Mouse (Mus musculus): ENCODE results near the gene Orc2. TPM values are rescaled to one million over a fixed set of nuclear protein-coding genes. Genes with fewer than 3 reads are reported as not detected.

Orc2 gene
- polyA plus RNA-seq, 1 experiment from 2014 or later, result 33.3 TPM

GRCm38 (mm10) chr1:58422879-58423278 is 82.0 kb downstream of the Orc2 start:
- Histone ChIP-seq H3K4me2 (peak overlapping the region; percentile 72), H3K27me3 (no peaks in the 10 kb centered on the region), H3K27ac (peak overlapping the region; percentile 98), H3K9ac (peak overlapping the region; percentile 99), H3K9me3 (replicated peaks) (no peaks in the 10 kb centered on the region), H3K36me3 (peaks cover 33% of the 10 kb centered on the region), H3K4me3 (replicated peaks) (peak overlapping the region; percentile 89), H3K4me1 (peaks cover 26% of the 10 kb centered on the region)
- peak; percentile 63 for ATAC-seq (replicated peaks; ENCODE audit: low FRiP score)
- 4% methylated on average over 13 of the region's 13 CpGs for WGBS

- ATAC-seq (replicated peaks; ENCODE audit: low FRiP score), result no peak
- peak overlapping the region; percentile 1; the same call in 1 of the 2 replicates for H3K4me3 ChIP-seq (replicated peaks)
- H3K9me3 ChIP-seq (replicated peaks), result no peaks in the 10 kb centered on the region
- WGBS, result 54% methylated on average over 7 of the region's 7 CpGs
- no peak overlapping the region for H3K9ac ChIP-seq
- H3K4me1 ChIP-seq, result peaks cover 26% of the 10 kb centered on the region
- H3K27me3 ChIP-seq, result no peaks in the 10 kb centered on the region
- H3K4me2 ChIP-seq, result peak overlapping the region; percentile 27; the same call in 1 of the 2 replicates
- H3K27ac ChIP-seq, result no peak overlapping the region
- peaks cover 50% of the 10 kb centered on the region for H3K36me3 ChIP-seq
These were observed 83.9 kb downstream of the Orc2 start for GRCm38 (mm10) chr1:58420961-58421360.

- Histone ChIP-seq H3K27ac (no peak overlapping the region), H3K9ac (no peak overlapping the region), H3K27me3 (no peaks in the 10 kb centered on the region), H3K9me3 (replicated peaks) (no peaks in the 10 kb centered on the region), H3K4me1 (peaks cover 26% of the 10 kb centered on the region), H3K36me3 (peaks cover 59% of the 10 kb centered on the region), H3K4me3 (replicated peaks) (no peak overlapping the region), H3K4me2 (no peak overlapping the region)
- 90% methylated on average over 10 of the region's 10 CpGs for WGBS
- ATAC-seq (replicated peaks; ENCODE audit: low FRiP score), result no peak
These were observed 84.9 kb downstream of the Orc2 start for GRCm38 (mm10) chr1:58420032-58420431.

- no peak for ATAC-seq (replicated peaks; ENCODE audit: low FRiP score)
- Histone ChIP-seq H3K27me3 (no peaks in the 10 kb centered on the region), H3K9ac (no peak overlapping the region), H3K9me3 (replicated peaks) (no peaks in the 10 kb centered on the region), H3K36me3 (peaks cover 88% of the 10 kb centered on the region), H3K27ac (no peak overlapping the region), H3K4me2 (no peak overlapping the region), H3K4me3 (replicated peaks) (no peak overlapping the region), H3K4me1 (peaks cover 9% of the 10 kb centered on the region; the same call in 1 of the 2 replicates)
- 93% methylated on average over 2 of the region's 2 CpGs for WGBS
These were observed 88.9 kb downstream of the Orc2 start for GRCm38 (mm10) chr1:58416048-58416447.

- H3K4me3 ChIP-seq (replicated peaks), result no peak overlapping the region
- WGBS, result 16% methylated on average over 1 of the region's 1 CpGs
- no peaks in the 10 kb centered on the region for H3K27me3 ChIP-seq
- H3K4me2 ChIP-seq, result no peak overlapping the region
- peaks cover 91% of the 10 kb centered on the region for H3K36me3 ChIP-seq
- 0 out of 2 replicates have a peak, but pooled peaks cover 7% of the 10 kb centered on the region for H3K4me1 ChIP-seq
- H3K27ac ChIP-seq, result no peak overlapping the region
- H3K9me3 ChIP-seq (replicated peaks), result no peaks in the 10 kb centered on the region
- H3K9ac ChIP-seq, result no peak overlapping the region
- no peak for ATAC-seq (replicated peaks; ENCODE audit: low FRiP score)
These were observed 89.5 kb downstream of the Orc2 start for GRCm38 (mm10) chr1:58415442-58415841.

Other genes with a start within 250 kb of the Orc2 start
- 0.08 and 0.12 TPM in 2 replicates for gene Aox2, start 226.8 kb downstream of the Orc2 start, polyA plus RNA-seq (2015; fragmentation: Nextera tagmentation; extraction: Ambion mirVana)
- gene Bzw1, start 112.2 kb downstream of the Orc2 start, polyA plus RNA-seq (2015; fragmentation: Nextera tagmentation; extraction: Ambion mirVana), result 367 and 397 TPM in 2 replicates
- gene Clk1, start 81.0 kb downstream of the Orc2 start, polyA plus RNA-seq (2015; fragmentation: Nextera tagmentation; extraction: Ambion mirVana), result 185 and 199 TPM in 2 replicates
- gene Nif3l1, start 60.0 kb downstream of the Orc2 start, polyA plus RNA-seq (2015; fragmentation: Nextera tagmentation; extraction: Ambion mirVana), result 44.7 and 46.7 TPM in 2 replicates
- gene Ppil3, start 59.6 kb downstream of the Orc2 start, polyA plus RNA-seq (2015; fragmentation: Nextera tagmentation; extraction: Ambion mirVana), result 52.0 and 58.5 TPM in 2 replicates
- gene Fam126b, start 81.2 kb upstream of the Orc2 start, polyA plus RNA-seq (2015; fragmentation: Nextera tagmentation; extraction: Ambion mirVana), result 8.5 and 9.8 TPM in 2 replicates
- 181 and 206 TPM in 2 replicates for gene Ndufb3, start 81.3 kb upstream of the Orc2 start, polyA plus RNA-seq (2015; fragmentation: Nextera tagmentation; extraction: Ambion mirVana)
- not detected in 2 replicates for gene Als2cr12, start 190.9 kb upstream of the Orc2 start, polyA plus RNA-seq (2015; fragmentation: Nextera tagmentation; extraction: Ambion mirVana)
- 45.2 and 48.1 TPM in 2 replicates for gene Cflar, start 206.4 kb upstream of the Orc2 start, polyA plus RNA-seq (2015; fragmentation: Nextera tagmentation; extraction: Ambion mirVana)